Mouse (Mus musculus): Measurements from ENCODE around the gene Pxk. TPM values are rescaled to one million over a fixed set of nuclear protein-coding genes. Genes with fewer than 3 reads are reported as not detected.
"Not testable (repeated sequence)": the region's sequence is repeated elsewhere in the genome, so short reads cannot be mapped to it uniquely, and the experiment has no call there.

Gene Pxk
- polyA plus RNA-seq, 1 experiment from 2014 or later = 31.9 TPM

- no peak for DNase-seq (ENCODE audit: low spot score)
These were observed 3.9 kb downstream of the Pxk start for GRCm38 (mm10) chr14:8101886-8102285.

GRCm38 (mm10) chr14:8102676-8103075, 4.7 kb downstream of the Pxk start:
- no peak for DNase-seq (ENCODE audit: low spot score)

- DNase-seq (ENCODE audit: low spot score) = no peak
These were observed 10.0 kb downstream of the Pxk start for GRCm38 (mm10) chr14:8108047-8108446.

- DNase-seq (ENCODE audit: low spot score) = no peak
These were observed 11.0 kb downstream of the Pxk start for GRCm38 (mm10) chr14:8108976-8109375.

- no peak for DNase-seq (ENCODE audit: low spot score)
These were observed 13.5 kb downstream of the Pxk start for GRCm38 (mm10) chr14:8111545-8111944.

- DNase-seq (ENCODE audit: low spot score) = no peak
These were observed 14.0 kb downstream of the Pxk start for GRCm38 (mm10) chr14:8112036-8112435.

- no peak for DNase-seq (ENCODE audit: low spot score)
These were observed 15.6 kb downstream of the Pxk start for GRCm38 (mm10) chr14:8113616-8114015.

GRCm38 (mm10) chr14:8114306-8114705, 16.3 kb downstream of the Pxk start:
- DNase-seq (ENCODE audit: low spot score) = no peak

GRCm38 (mm10) chr14:8114756-8115155, 16.7 kb downstream of the Pxk start:
- no peak for DNase-seq (ENCODE audit: low spot score)

GRCm38 (mm10) chr14:8115772-8116171, 17.8 kb downstream of the Pxk start:
- no peak for DNase-seq (ENCODE audit: low spot score)

GRCm38 (mm10) chr14:8117371-8117770, 19.4 kb downstream of the Pxk start:
- no peak for DNase-seq (ENCODE audit: low spot score)

- no peak for DNase-seq (ENCODE audit: low spot score)
These were observed 21.4 kb downstream of the Pxk start for GRCm38 (mm10) chr14:8119454-8119853.

- no peak for DNase-seq (ENCODE audit: low spot score)
These were observed 21.9 kb downstream of the Pxk start for GRCm38 (mm10) chr14:8119904-8120303.

GRCm38 (mm10) chr14:8123141-8123540, 25.1 kb downstream of the Pxk start:
- DNase-seq (ENCODE audit: low spot score) = no peak

- DNase-seq (ENCODE audit: low spot score) = not testable (repeated sequence)
These were observed 25.6 kb downstream of the Pxk start for GRCm38 (mm10) chr14:8123611-8124010.

GRCm38 (mm10) chr14:8124046-8124881, 26.3 kb downstream of the Pxk start:
- no peak for DNase-seq (ENCODE audit: low spot score)

GRCm38 (mm10) chr14:8127971-8128370, 30.0 kb downstream of the Pxk start:
- no peak for DNase-seq (ENCODE audit: low spot score)

- DNase-seq (ENCODE audit: low spot score) = no peak
These were observed 34.8 kb downstream of the Pxk start for GRCm38 (mm10) chr14:8132789-8133188.

- DNase-seq (ENCODE audit: low spot score) = no peak
These were observed 36.2 kb downstream of the Pxk start for GRCm38 (mm10) chr14:8134234-8134633.

- no peak for DNase-seq (ENCODE audit: low spot score)
These were observed 37.1 kb downstream of the Pxk start for GRCm38 (mm10) chr14:8135130-8135529.

- DNase-seq (ENCODE audit: low spot score) = peak; percentile 5
These were observed 42.0 kb downstream of the Pxk start for GRCm38 (mm10) chr14:8139724-8140710.

GRCm38 (mm10) chr14:8141131-8141530, 43.1 kb downstream of the Pxk start:
- no peak for DNase-seq (ENCODE audit: low spot score)

Measured in thymus, postnatal 0 days (tissue).